Mouse (Mus musculus) lung, adult 18-20 months (tissue): ENCODE measurements at regions not wholly inside any gene's neighbourhood (a gene's known extent, or its start where the extent isn't known, plus 50 kb on each side); places are given as distances from the start of the nearest gene placed in this dataset.

ENCODE experiments used
- DNase-seq, 2 experiments: peaks; one replicate each; pipeline ENCODE4 v3.0.0; 2022; ENCODE audit warnings: mixed read lengths in 2 of 2

DNA sequence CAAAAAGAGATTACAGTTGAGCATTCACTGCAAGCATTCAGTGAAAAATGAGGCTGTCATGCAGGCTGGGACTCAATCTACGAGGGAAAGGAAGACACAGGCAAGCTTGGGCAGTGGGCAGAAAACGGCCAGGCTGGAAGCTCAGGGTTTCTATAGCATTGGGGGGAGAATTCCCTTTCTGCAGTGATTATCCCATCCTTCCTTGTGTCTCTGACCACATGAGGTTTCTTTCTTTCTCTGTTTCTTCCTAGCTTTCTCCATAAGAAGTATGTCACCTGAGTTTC is 56.0 kb upstream of the Cox10 start:
- no peak for DNase-seq

DNA sequence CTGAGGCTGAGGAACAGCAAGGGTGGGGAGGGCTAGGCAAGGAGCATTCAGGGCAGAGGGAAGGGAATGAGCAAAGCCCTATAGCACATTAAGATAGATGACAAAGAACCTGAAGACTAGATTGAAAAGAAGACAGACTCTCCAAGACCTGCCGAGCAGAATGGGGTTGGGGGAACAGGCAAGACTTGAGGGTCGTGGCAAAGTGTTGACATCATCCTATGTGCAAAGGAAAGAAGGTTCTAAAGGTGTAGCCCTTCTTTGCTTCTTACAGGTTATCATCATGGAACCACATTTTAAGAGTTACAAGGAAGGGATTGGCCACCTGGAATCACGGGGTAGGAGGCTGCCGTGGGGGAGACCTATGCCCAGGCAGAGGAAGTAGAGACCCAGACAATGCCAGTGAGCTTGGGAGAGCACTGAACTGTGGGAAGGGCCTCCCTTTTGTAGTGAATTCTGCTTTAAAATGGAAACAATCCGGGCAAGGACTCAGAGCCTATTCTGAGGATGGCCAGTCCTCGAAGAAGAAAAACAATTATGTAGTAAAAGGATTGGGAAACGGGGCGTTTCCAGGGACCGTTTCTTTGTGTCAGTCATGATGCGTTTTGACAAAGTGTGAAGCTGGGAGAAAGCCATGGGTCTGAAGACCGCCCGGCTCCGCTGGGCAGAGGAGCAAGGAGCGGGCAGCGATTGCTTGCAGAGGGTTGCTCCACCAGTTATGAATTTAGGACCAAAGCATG is 55.5 kb upstream of the Cox10 start:
- no peak for DNase-seq
